Mouse (Mus musculus) heart, postnatal 0 days (tissue): ENCODE data around the gene Taf15.

ENCODE experiments used
- CTCF ChIP-seq: IDR thresholded peaks from 2 replicates; pipeline ENCODE4 v1.5.1; 2016; ENCODE audit warnings: antibody characterized with exemption, control low read depth, low read depth
- EP300 ChIP-seq: IDR thresholded peaks from 2 replicates; pipeline ENCODE4 v1.6.1; 2016; ENCODE audit warnings: antibody characterized with exemption, low read depth

DNA sequence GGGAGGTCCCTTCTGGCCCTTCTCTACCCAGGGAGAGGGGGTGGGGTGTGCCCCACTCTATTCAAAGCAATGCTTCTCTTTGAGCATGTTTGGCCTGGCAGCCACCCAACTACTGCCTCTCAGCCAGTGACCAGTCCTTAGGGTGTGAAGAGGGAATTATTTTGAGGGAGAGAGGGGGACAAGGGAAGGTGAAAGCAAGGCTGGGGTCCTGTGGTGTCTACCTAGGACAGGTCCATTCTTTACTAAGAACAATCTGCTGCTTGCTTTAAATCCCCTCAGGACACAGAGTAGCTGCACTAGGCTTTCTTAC lies 24.0 kb upstream of the Taf15 start:
- TF ChIP-seq CTCF (no peak), EP300 (no peak)
